Mouse (Mus musculus) intestine, postnatal 0 days (tissue): ENCODE measurements around the gene Il17ra. TPM values are rescaled to one million over a fixed set of nuclear protein-coding genes. Genes with fewer than 3 reads are reported as not detected.

Source experiments
- ATAC-seq: fragments of 200-750 bp; cut with Nextera tagmentation; 2 replicates; pipeline ENCODE4 v1.8.0; 2017; ENCODE audit warnings: mild to moderate bottlenecking, moderate TSS enrichment, moderate library complexity
- H3K27ac ChIP-seq: fragments of 300-500 bp; sonication (generic); 2 replicates; pipeline ENCODE4 v1.5.1; 2014; ENCODE audit warnings: mild to moderate bottlenecking, low read depth, low read length, moderate library complexity
- H3K27me3 ChIP-seq: fragments of 300-500 bp; sonication (generic); replicated peaks from 2 replicates; pipeline ENCODE4 v1.6.1; 2014; ENCODE audit warnings: low read length, mixed read lengths; ENCODE audit not compliant: control insufficient read depth, insufficient read depth
- H3K36me3 ChIP-seq: fragments of 300-500 bp; sonication (generic); 2 replicates; pipeline ENCODE4 v1.6.1; 2014; ENCODE audit warnings: mild to moderate bottlenecking, moderate library complexity; ENCODE audit not compliant: control insufficient read depth, insufficient read depth
- H3K4me1 ChIP-seq: fragments of 300-500 bp; sonication (generic); replicated peaks from 2 replicates; pipeline ENCODE4 v1.6.1; 2014; ENCODE audit warnings: antibody characterized with exemption, low read length, mixed read lengths; ENCODE audit not compliant: control insufficient read depth, insufficient read depth
- H3K4me2 ChIP-seq: fragments of 300-500 bp; sonication (generic); replicated peaks from 2 replicates; pipeline ENCODE4 v1.6.1; 2014; ENCODE audit warnings: low read depth, mild to moderate bottlenecking, moderate library complexity
- H3K4me3 ChIP-seq: fragments of 300-500 bp; sonication (generic); 2 replicates; pipeline ENCODE4 v1.5.1; 2014; ENCODE audit warnings: low read depth, low read length
- H3K9ac ChIP-seq: fragments of 300-500 bp; sonication (generic); 2 replicates; pipeline ENCODE4 v1.6.1; 2014; ENCODE audit warnings: mild to moderate bottlenecking, low read depth, low read length
- H3K9me3 ChIP-seq: fragments of 300-500 bp; sonication (generic); 2 replicates; pipeline ENCODE4 v1.6.1; 2016; ENCODE audit warnings: mixed run types; ENCODE audit not compliant: control insufficient read depth
- CTCF ChIP-seq: sonication (generic); IDR thresholded peaks from 2 replicates; pipeline ENCODE4 v1.5.1; 2016; ENCODE audit warnings: low read depth, mild to moderate bottlenecking, control low read depth, antibody characterized with exemption, moderate library complexity
- WGBS: fragments of 180-500 bp; shearing (Covaris S2); extraction: QIAGEN DNeasy Blood & Tissue Kit; methylation state at CpG from one replicate; pipeline ENCODE4 v1.1.7; 2014; 5-methylcytosine and 5-hydroxymethylcytosine counted together
- polyA plus RNA-seq: library from polyadenylated mRNA; unstranded; fragments of >200 nt; fragmentation: Nextera tagmentation; extraction: Ambion mirVana; gene quantifications from 2 replicates; pipeline ENCODE4 v1.2.1, GENCODE M21; 2015

The Il17ra gene
- polyA plus RNA-seq, 1 experiment from 2014 or later: 4.1 TPM

GRCm38 (mm10) chr6:120491862-120492498, 28.9 kb downstream of the Il17ra start:
- ATAC-seq: no peak
- no peaks in the 10 kb centered on the region for H3K9me3 ChIP-seq
- H3K36me3 ChIP-seq: no peaks in the 10 kb centered on the region
- H3K27ac ChIP-seq: no peak overlapping the region
- H3K27me3 ChIP-seq: peaks cover 40% of the 10 kb centered on the region
- no peak overlapping the region for H3K9ac ChIP-seq
- 9% methylated on average over 22 of the region's 22 CpGs for WGBS
- TF ChIP-seq CTCF: no peak
- H3K4me1 ChIP-seq: peaks cover 6% of the 10 kb centered on the region; the same call in 1 of the 2 replicates
- peak overlapping the region; percentile 54 for H3K4me3 ChIP-seq
- H3K4me2 ChIP-seq: peak overlapping the region; percentile 88

GRCm38 (mm10) chr6:120492499-120493373, 29.7 kb downstream of the Il17ra start:
- no peak overlapping the region for H3K9ac ChIP-seq

GRCm38 (mm10) chr6:120493374-120494181, 30.5 kb downstream of the Il17ra start, which contains the start of gene Tmem121b:
Gene Tmem121b, minus strand, starts transcription at chr6:120493807.
- whole genome bisulfite sequencing: under 1% methylated on average over 75 of the region's 84 CpGs
- peak within 1 kb of the TSS; percentile 54 for H3K4me3 ChIP-seq
- no peak for ATAC-seq
- peaks cover 40% of the 10 kb centered on the region for H3K27me3 ChIP-seq
- no peak within 1 kb of the TSS for H3K9ac ChIP-seq
- H3K36me3 ChIP-seq: no peaks in the 10 kb centered on the region
- peak within 1 kb of the TSS; percentile 88 for H3K4me2 ChIP-seq
- H3K9me3 ChIP-seq: no peaks in the 10 kb centered on the region
- no peak for TF ChIP-seq CTCF
- no peak within 1 kb of the TSS for H3K27ac ChIP-seq
- peaks cover 6% of the 10 kb centered on the region; the same call in 1 of the 2 replicates for H3K4me1 ChIP-seq

More at GRCm38 (mm10) chr6:120492499-120493373, 29.7 kb downstream of the Il17ra start:
- no peak for TF ChIP-seq CTCF
- H3K4me3 ChIP-seq: peak overlapping the region; percentile 54
- H3K4me1 ChIP-seq: peaks cover 6% of the 10 kb centered on the region; the same call in 1 of the 2 replicates
- ATAC-seq: peak; percentile 34; the same call in 1 of the 2 replicates
- peaks cover 40% of the 10 kb centered on the region for H3K27me3 ChIP-seq
- H3K27ac ChIP-seq: no peak overlapping the region
- 2% methylated on average over 76 of the region's 95 CpGs for WGBS
- H3K4me2 ChIP-seq: peak overlapping the region; percentile 88
- no peaks in the 10 kb centered on the region for H3K36me3 ChIP-seq
- H3K9me3 ChIP-seq: no peaks in the 10 kb centered on the region

GRCm38 (mm10) chr6:120496544-120496943, 33.5 kb downstream of the Il17ra start:
- H3K4me2 ChIP-seq: no peak overlapping the region
- H3K36me3 ChIP-seq: no peaks in the 10 kb centered on the region
- H3K9me3 ChIP-seq: peaks cover 4% of the 10 kb centered on the region; the same call in 1 of the 2 replicates
- no peak overlapping the region for H3K27ac ChIP-seq
- H3K4me3 ChIP-seq: no peak overlapping the region
- no peak for TF ChIP-seq CTCF
- H3K4me1 ChIP-seq: peaks cover 6% of the 10 kb centered on the region; the same call in 1 of the 2 replicates
- no peak for ATAC-seq
- no peak overlapping the region for H3K9ac ChIP-seq
- 68% methylated on average over 3 of the region's 3 CpGs for WGBS
- H3K27me3 ChIP-seq: peaks cover 35% of the 10 kb centered on the region

GRCm38 (mm10) chr6:120504051-120504450, 41.0 kb downstream of the Il17ra start:
- ATAC-seq: no peak
- WGBS: 61% methylated on average over 3 of the region's 3 CpGs
- no peak for TF ChIP-seq CTCF
- Histone ChIP-seq H3K9me3 (peaks cover 4% of the 10 kb centered on the region; the same call in 1 of the 2 replicates), H3K4me3 (no peak overlapping the region), H3K27me3 (no peaks in the 10 kb centered on the region), H3K27ac (no peak overlapping the region), H3K36me3 (no peaks in the 10 kb centered on the region), H3K4me2 (no peak overlapping the region), H3K4me1 (no peaks in the 10 kb centered on the region), H3K9ac (no peak overlapping the region)
